Mouse (Mus musculus): ENCODE data around the gene Cep95. TPM values are rescaled to one million over a fixed set of nuclear protein-coding genes. Genes with fewer than 3 reads are reported as not detected.
"Not testable (repeated sequence)": the region's sequence is repeated elsewhere in the genome, so short reads cannot be mapped to it uniquely, and the experiment has no call there.

Cep95 gene
- polyA plus RNA-seq, 1 experiment from 2014 or later, result 22.7 TPM

- ATAC-seq (ENCODE audit: insufficient number of reproducible peaks, insufficient read depth, low FRiP score, low read depth), result peak; percentile 99
- Histone ChIP-seq H3K27ac (ENCODE audit: low read length) (peak within 1 kb of the TSS; percentile 97), H3K4me1 (ENCODE audit: control insufficient read depth, insufficient read depth, low read length) (no peaks in the 10 kb centered on the region), H3K9me3 (ENCODE audit: control insufficient read depth, low read depth, low read length) (no peaks in the 10 kb centered on the region), H3K27me3 (ENCODE audit: control insufficient read depth, insufficient read depth, low read length) (no peaks in the 10 kb centered on the region), H3K9ac (replicated peaks; ENCODE audit: low read depth, low read length) (peak within 1 kb of the TSS; percentile 88), H3K4me2 (replicated peaks; ENCODE audit: low read depth, low read length) (peak within 1 kb of the TSS; percentile 64), H3K4me3 (ENCODE audit: low read depth, low read length) (peak within 1 kb of the TSS; percentile 72), H3K36me3 (ENCODE audit: control insufficient read depth, insufficient read depth, low read length) (peaks cover 55% of the 10 kb centered on the region)
- under 1% methylated on average over 30 of the region's 30 CpGs for WGBS
Observed at GRCm38 (mm10) chr11:106779388-106780088, 9.5 kb upstream of the Cep95 start, which contains the start of gene Polg2. Polg2 (minus strand) TSS chr11:106779537.

DNA sequence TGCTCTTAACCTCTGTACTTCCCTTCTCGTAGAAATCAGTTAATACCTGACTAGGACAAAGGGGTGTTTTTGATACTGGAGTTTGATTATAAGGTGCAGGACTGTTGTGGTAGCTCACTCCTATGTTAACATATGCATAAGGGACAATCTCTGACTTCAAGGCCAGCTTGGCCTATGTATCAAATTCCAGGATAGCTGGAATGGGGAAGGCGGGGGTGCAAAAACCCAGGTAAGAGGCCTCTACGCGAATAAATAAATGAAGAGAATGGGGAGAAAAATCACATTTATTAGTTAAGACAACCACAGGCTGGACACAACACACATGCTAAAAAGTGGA is 9.0 kb upstream of the Cep95 start:
- Histone ChIP-seq H3K4me3 (ENCODE audit: low read depth, low read length) (no peak overlapping the region), H3K9ac (replicated peaks; ENCODE audit: low read depth, low read length) (no peak overlapping the region), H3K36me3 (ENCODE audit: control insufficient read depth, insufficient read depth, low read length) (peaks cover 55% of the 10 kb centered on the region), H3K9me3 (ENCODE audit: control insufficient read depth, low read depth, low read length) (no peaks in the 10 kb centered on the region), H3K4me2 (replicated peaks; ENCODE audit: low read depth, low read length) (no peak overlapping the region), H3K27me3 (ENCODE audit: control insufficient read depth, insufficient read depth, low read length) (no peaks in the 10 kb centered on the region), H3K4me1 (ENCODE audit: control insufficient read depth, insufficient read depth, low read length) (no peaks in the 10 kb centered on the region; the same call in 1 of the 2 replicates), H3K27ac (ENCODE audit: low read length) (peak overlapping the region; percentile 68; the same call in 1 of the 2 replicates)
- no peak for ATAC-seq (ENCODE audit: insufficient number of reproducible peaks, insufficient read depth, low FRiP score, low read depth)
- whole genome bisulfite sequencing, result 64% methylated on average over 4 of the region's 4 CpGs

DNA sequence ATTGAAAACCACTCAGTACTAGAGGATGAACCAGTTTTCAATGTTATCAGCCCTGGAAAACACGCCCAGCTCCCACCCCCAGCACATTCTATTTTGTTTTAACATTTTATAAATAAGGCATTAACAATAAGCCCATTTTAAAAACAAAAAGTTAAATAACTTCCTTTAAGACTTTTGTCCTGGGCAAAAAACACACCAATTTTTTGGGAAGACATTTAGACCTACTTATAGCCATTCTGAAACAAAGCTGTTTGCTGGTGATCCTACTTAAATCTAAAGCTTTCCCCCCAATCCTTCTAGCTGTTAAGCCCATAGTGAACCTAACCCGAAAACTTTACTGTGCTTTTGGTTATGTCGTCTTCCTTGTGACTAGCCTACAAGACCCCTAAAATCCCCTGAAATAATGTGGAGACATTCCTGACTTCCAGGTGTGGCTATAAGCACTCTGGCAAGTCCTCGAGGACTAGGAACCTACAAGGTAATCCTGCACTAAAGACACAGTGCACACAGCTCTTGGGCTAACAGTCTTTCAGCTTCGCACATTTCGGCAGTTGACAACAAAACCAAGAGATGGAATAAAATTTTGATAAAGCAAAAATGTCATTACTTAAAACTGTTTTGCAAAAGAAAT is 8.3 kb upstream of the Cep95 start:
- Histone ChIP-seq H3K4me3 (ENCODE audit: low read depth, low read length) (no peak overlapping the region), H3K9ac (replicated peaks; ENCODE audit: low read depth, low read length) (no peak overlapping the region), H3K4me2 (replicated peaks; ENCODE audit: low read depth, low read length) (no peak overlapping the region), H3K27ac (ENCODE audit: low read length) (no peak overlapping the region), H3K4me1 (ENCODE audit: control insufficient read depth, insufficient read depth, low read length) (peaks cover 6% of the 10 kb centered on the region; the same call in 1 of the 2 replicates), H3K27me3 (ENCODE audit: control insufficient read depth, insufficient read depth, low read length) (no peaks in the 10 kb centered on the region), H3K9me3 (ENCODE audit: control insufficient read depth, low read depth, low read length) (no peaks in the 10 kb centered on the region), H3K36me3 (ENCODE audit: control insufficient read depth, insufficient read depth, low read length) (peaks cover 57% of the 10 kb centered on the region)
- 72% methylated on average over 6 of the region's 6 CpGs for WGBS
- ATAC-seq (ENCODE audit: insufficient number of reproducible peaks, insufficient read depth, low FRiP score, low read depth), result no peak

DNA sequence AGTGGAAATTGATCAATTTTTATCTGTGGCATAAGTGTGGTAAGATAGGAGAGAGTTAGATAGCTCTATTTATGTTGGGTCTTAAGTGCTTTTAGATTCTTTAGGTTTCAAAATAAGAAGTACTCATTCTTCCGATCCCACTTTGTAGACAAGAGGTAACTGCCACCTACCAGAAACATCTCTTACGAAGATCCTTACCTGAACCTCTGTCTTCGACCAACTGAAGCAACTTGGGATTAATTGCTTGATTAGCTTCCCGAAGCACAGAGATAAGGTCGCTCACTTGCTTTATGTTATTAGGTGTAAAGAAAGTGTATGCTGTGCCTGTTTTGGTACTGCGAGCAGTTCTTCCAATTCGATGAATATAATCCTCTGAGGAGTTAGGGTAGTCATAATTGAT is 6.8 kb upstream of the Cep95 start:
- H3K4me2 ChIP-seq (replicated peaks; ENCODE audit: low read depth, low read length); H3K27ac ChIP-seq (ENCODE audit: low read length); ATAC-seq (ENCODE audit: insufficient number of reproducible peaks, insufficient read depth, low FRiP score, low read depth); H3K9ac ChIP-seq (replicated peaks; ENCODE audit: low read depth, low read length); H3K27me3 ChIP-seq (ENCODE audit: control insufficient read depth, insufficient read depth, low read length); H3K4me1 ChIP-seq (ENCODE audit: control insufficient read depth, insufficient read depth, low read length); H3K4me3 ChIP-seq (ENCODE audit: low read depth, low read length); H3K9me3 ChIP-seq (ENCODE audit: control insufficient read depth, low read depth, low read length): not testable (repeated sequence)
- peaks cover 60% of the 10 kb centered on the region for H3K36me3 ChIP-seq (ENCODE audit: control insufficient read depth, insufficient read depth, low read length)
- WGBS, result 87% methylated on average over 7 of the region's 7 CpGs

DNA sequence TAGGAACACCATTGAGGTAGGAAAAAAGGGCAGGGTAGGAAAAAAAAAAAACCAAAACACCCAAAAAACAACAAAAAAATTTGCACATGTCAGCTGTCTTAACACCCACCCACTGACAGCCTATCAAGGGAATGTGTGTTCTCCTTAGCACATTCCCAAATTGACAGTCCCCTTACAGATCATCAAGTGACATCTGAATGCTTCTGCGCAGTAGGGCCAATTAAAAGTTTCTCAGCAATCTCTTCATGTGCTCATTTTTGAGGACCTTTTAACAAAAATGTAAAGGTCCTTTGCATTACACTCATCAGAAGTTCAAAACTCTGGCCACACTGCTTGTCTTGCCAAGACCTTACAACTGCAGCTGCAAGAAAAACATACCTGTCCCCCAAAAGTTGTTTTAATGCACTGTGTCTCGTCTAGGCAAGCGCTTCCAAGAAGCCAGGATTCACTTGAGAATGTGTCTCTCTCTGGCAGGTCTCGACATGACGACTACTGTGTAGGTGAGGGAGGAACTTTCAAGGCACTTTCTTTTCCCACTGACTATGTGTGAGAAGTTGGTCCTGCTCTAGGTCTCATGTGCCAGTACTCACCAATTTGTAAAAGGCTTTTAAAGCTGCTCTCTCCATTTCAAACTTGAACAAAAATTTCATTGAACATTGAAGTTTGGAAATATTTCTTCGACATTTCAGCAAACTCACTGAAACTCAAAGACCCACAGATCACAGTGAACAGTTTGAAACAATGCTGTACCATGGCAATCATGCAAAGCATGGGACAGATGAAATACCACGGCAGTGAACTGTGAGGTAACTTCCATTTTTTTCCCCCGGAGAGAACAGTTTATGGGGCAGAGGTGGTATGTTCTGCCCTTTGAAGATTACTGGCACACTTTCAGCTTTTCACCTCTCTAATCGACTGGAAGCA is 5.9 kb upstream of the Cep95 start:
- H3K4me3 ChIP-seq (ENCODE audit: low read depth, low read length), result no peak overlapping the region

DNA sequence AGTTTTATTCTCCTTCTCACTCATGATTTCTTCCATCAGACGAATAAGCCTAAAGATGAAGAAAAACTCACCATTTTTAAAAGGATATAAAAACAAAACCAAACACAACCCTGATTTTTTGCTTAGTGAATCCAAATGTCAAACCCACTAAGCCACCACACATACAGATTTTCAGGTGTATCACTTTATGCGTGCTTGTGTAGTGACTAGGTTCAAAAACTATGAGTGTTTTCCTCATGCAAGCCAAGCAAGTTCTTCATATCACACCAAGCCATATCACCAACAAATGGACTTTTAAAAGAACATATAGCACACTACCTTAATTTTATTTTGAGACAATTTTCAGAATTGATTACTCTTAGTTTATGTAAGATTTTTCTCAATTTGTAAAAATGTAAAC is 4.6 kb upstream of the Cep95 start:
- Histone ChIP-seq H3K36me3 (ENCODE audit: control insufficient read depth, insufficient read depth, low read length) (peaks cover 60% of the 10 kb centered on the region), H3K9ac (replicated peaks; ENCODE audit: low read depth, low read length) (no peak overlapping the region), H3K9me3 (ENCODE audit: control insufficient read depth, low read depth, low read length) (no peaks in the 10 kb centered on the region), H3K4me2 (replicated peaks; ENCODE audit: low read depth, low read length) (no peak overlapping the region), H3K27me3 (ENCODE audit: control insufficient read depth, insufficient read depth, low read length) (no peaks in the 10 kb centered on the region), H3K4me3 (ENCODE audit: low read depth, low read length) (no peak overlapping the region), H3K4me1 (ENCODE audit: control insufficient read depth, insufficient read depth, low read length) (peaks cover 7% of the 10 kb centered on the region; the same call in 1 of the 2 replicates), H3K27ac (ENCODE audit: low read length) (no peak overlapping the region)
- ATAC-seq (ENCODE audit: insufficient number of reproducible peaks, insufficient read depth, low FRiP score, low read depth), result no peak
- 85% methylated on average over 2 of the region's 2 CpGs for WGBS

More for the DNA sequence above, 5.9 kb upstream of the Cep95 start:
- Histone ChIP-seq H3K4me1 (ENCODE audit: control insufficient read depth, insufficient read depth, low read length) (peaks cover 7% of the 10 kb centered on the region; the same call in 1 of the 2 replicates), H3K9me3 (ENCODE audit: control insufficient read depth, low read depth, low read length) (no peaks in the 10 kb centered on the region), H3K27me3 (ENCODE audit: control insufficient read depth, insufficient read depth, low read length) (no peaks in the 10 kb centered on the region), H3K4me2 (replicated peaks; ENCODE audit: low read depth, low read length) (no peak overlapping the region), H3K9ac (replicated peaks; ENCODE audit: low read depth, low read length) (no peak overlapping the region), H3K36me3 (ENCODE audit: control insufficient read depth, insufficient read depth, low read length) (peaks cover 60% of the 10 kb centered on the region), H3K27ac (ENCODE audit: low read length) (no peak overlapping the region)
- 76% methylated on average over 9 of the region's 9 CpGs for WGBS
- no peak for ATAC-seq (ENCODE audit: insufficient number of reproducible peaks, insufficient read depth, low FRiP score, low read depth)

GRCm38 (mm10) chr11:106785043-106785442 is 4.0 kb upstream of the Cep95 start:
- no peak overlapping the region for H3K9ac ChIP-seq (replicated peaks; ENCODE audit: low read depth, low read length)
- no peaks in the 10 kb centered on the region for H3K9me3 ChIP-seq (ENCODE audit: control insufficient read depth, low read depth, low read length)
- H3K36me3 ChIP-seq (ENCODE audit: control insufficient read depth, insufficient read depth, low read length), result peaks cover 58% of the 10 kb centered on the region
- no peak overlapping the region for H3K4me2 ChIP-seq (replicated peaks; ENCODE audit: low read depth, low read length)
- ATAC-seq (ENCODE audit: insufficient number of reproducible peaks, insufficient read depth, low FRiP score, low read depth), result no peak
- no peak overlapping the region for H3K27ac ChIP-seq (ENCODE audit: low read length)
- WGBS, result 72% methylated on average over 1 of the region's 1 CpGs
- H3K4me1 ChIP-seq (ENCODE audit: control insufficient read depth, insufficient read depth, low read length), result peaks cover 7% of the 10 kb centered on the region; the same call in 1 of the 2 replicates
- no peak overlapping the region for H3K4me3 ChIP-seq (ENCODE audit: low read depth, low read length)
- no peaks in the 10 kb centered on the region for H3K27me3 ChIP-seq (ENCODE audit: control insufficient read depth, insufficient read depth, low read length)
